Mouse (Mus musculus): ENCODE data around the gene Prps1l1.

GRCm38 (mm10) chr12:35005748-35006147, 21.2 kb downstream of the Prps1l1 start:
- TF ChIP-seq CTCF (IDR thresholded peaks at IDR 0.05; ENCODE audit: control insufficient read depth, insufficient read depth, insufficient replicate concordance, low read depth, low read length) (no peak), POLR2A (IDR thresholded peaks at IDR 0.05; ENCODE audit: control insufficient read depth, low read depth, low read length) (no peak)

Data from testis, adult 2 months (tissue).